Mouse (Mus musculus): ENCODE results near the gene Ssc4d. TPM values are rescaled to one million over a fixed set of nuclear protein-coding genes. Genes with fewer than 3 reads are reported as not detected.

Ssc4d gene
- total and polyA plus RNA-seq, 3 experiments, result 1.9 to 2.9 (median 2.0) TPM

DNA sequence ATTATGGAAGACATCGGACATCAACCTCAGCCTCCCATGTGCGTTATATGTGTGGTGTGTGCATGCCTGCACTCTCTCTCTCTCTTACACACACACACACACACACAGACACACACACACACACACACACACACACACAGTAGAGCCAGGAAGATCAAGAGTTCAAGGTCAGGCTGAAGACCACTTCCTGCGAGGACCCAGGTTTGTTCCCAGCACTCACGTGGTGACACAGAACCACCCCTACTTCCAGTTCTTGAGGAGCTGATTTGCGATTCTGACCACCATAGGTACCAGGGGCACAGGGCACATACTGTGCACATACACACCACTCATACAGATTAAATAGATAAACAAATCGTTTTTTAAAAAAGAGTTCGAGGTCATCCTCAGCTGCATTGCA is 2.5 kb downstream of the Ssc4d start:
- no peak for DNase-seq (ENCODE audit: extremely low read depth)
- H3K27ac ChIP-seq (ENCODE audit: insufficient read depth, low read depth), result no peak overlapping the region
- TF ChIP-seq POLR2AphosphoS2 (IDR thresholded peaks at IDR 0.05; ENCODE audit: low read depth, low read length) (no peak), ELF1 (IDR thresholded peaks at IDR 0.05; ENCODE audit: low read depth, low read length) (no peak), USF2 (conservative IDR thresholded peaks at IDR 0.05; ENCODE audit: low read depth, low read length) (no peak), TCF12 (IDR thresholded peaks at IDR 0.05; ENCODE audit: low read depth, low read length) (no peak), CHD1 (IDR thresholded peaks at IDR 0.05; ENCODE audit: low read depth, low read length) (no peak), MYC (IDR thresholded peaks at IDR 0.05; ENCODE audit: low read depth, low read length) (no peak), HCFC1 (IDR thresholded peaks at IDR 0.05; ENCODE audit: low read depth, low read length) (no peak)
- H3K9ac ChIP-seq (ENCODE audit: insufficient read depth, low read depth), result no peak overlapping the region
- in situ Hi-C loops (cut with MboI; ENCODE audit: low pct_ligation_motif_present, low pct_unique_long_range_greater_than_20kb, low sequenced_read_pairs), result no loop called here
- no peaks in the 10 kb centered on the region for H3K79me2 ChIP-seq (replicated peaks; ENCODE audit: control insufficient read depth, extremely low read depth, insufficient read depth, poor library complexity, severe bottlenecking)
- H3K4me2 ChIP-seq (ENCODE audit: insufficient read depth, low read depth, poor library complexity, severe bottlenecking), result no peak overlapping the region
- peaks cover 3 to 7% of the 10 kb centered on the region in 2 experiments; a peak in 2 of 4 replicates for H3K4me1 ChIP-seq (ENCODE audit: control insufficient read depth in 1 of 2, insufficient read depth in 2 of 2)
- no peaks in the 10 kb centered on the region for H3K36me3 ChIP-seq (replicated peaks in 1 of 2; ENCODE audit: control insufficient read depth in 1 of 2, insufficient read depth in 1 of 2, low read length in 1 of 2)
- no peaks in the 10 kb centered on the region for H3K9me3 ChIP-seq (replicated peaks; ENCODE audit: low read length)
- H3K27me3 ChIP-seq (replicated peaks), result peaks cover 12% of the 10 kb centered on the region
- dilution Hi-C loops (cut with MboI; ENCODE audit: extremely low pct_ligation_motif_present, extremely low pct_unique_long_range_greater_than_20kb, low sequenced_read_pairs), result no loop called here
- no peak overlapping the region for H3K4me3 ChIP-seq (replicated peaks in 1 of 3; ENCODE audit: low read depth in 2 of 3, low read length in 2 of 3, poor library complexity in 1 of 3)

DNA sequence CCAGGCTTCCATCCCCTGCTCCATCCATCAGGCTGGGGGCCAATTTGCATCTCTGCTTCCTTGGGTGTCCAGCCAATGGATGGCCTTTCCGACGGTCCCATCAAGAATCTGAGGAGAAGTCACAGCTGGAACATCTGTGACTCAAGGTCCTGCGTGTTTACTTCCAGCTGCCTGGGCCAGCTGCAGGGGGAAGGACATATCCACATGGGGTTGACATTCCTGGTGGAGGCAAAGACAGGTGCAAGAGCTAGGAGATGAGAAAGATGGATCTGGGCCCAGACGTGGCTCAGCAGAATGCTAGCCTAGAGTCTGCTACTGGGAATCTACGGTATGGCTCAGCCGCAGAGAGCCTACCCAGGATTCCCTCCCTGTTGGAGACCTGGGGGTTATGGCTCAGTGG is 4.1 kb downstream of the Ssc4d start:
- no peak for DNase-seq (ENCODE audit: extremely low read depth)
- Histone ChIP-seq H3K4me1 (ENCODE audit: control insufficient read depth in 1 of 2, insufficient read depth in 2 of 2) (peaks cover 4 to 6% of the 10 kb centered on the region in 2 experiments; a peak in 1 of 4 replicates), H3K27ac (ENCODE audit: insufficient read depth, low read depth) (no peak overlapping the region), H3K79me2 (replicated peaks; ENCODE audit: control insufficient read depth, extremely low read depth, insufficient read depth, poor library complexity, severe bottlenecking) (no peaks in the 10 kb centered on the region), H3K27me3 (replicated peaks) (peaks cover 13% of the 10 kb centered on the region), H3K4me3 (replicated peaks in 1 of 3; ENCODE audit: low read depth in 2 of 3, low read length in 2 of 3, poor library complexity in 1 of 3) (no peak overlapping the region), H3K4me2 (ENCODE audit: insufficient read depth, low read depth, poor library complexity, severe bottlenecking) (no peak overlapping the region), H3K36me3 (replicated peaks in 1 of 2; ENCODE audit: control insufficient read depth in 1 of 2, insufficient read depth in 1 of 2, low read length in 1 of 2) (no peaks in the 10 kb centered on the region), H3K9me3 (replicated peaks; ENCODE audit: low read length) (no peaks in the 10 kb centered on the region), H3K9ac (ENCODE audit: insufficient read depth, low read depth) (no peak overlapping the region)
- dilution Hi-C loops (cut with MboI; ENCODE audit: extremely low pct_ligation_motif_present, extremely low pct_unique_long_range_greater_than_20kb, low sequenced_read_pairs), result no loop called here
- in situ Hi-C loops (cut with MboI; ENCODE audit: low pct_ligation_motif_present, low pct_unique_long_range_greater_than_20kb, low sequenced_read_pairs), result no loop called here
- TF ChIP-seq POLR2A (IDR thresholded peaks at IDR 0.05; ENCODE audit: low read depth, low read length) (no peak), MAZ (IDR thresholded peaks at IDR 0.05; ENCODE audit: low read depth, low read length) (no peak), MAFK (IDR thresholded peaks at IDR 0.05; ENCODE audit: insufficient replicate concordance, low read length) (no peak), CHD1 (IDR thresholded peaks at IDR 0.05; ENCODE audit: low read depth, low read length) (no peak), IRF4 (IDR thresholded peaks at IDR 0.05; ENCODE audit: low read depth, low read length) (no peak), RAD21 (IDR thresholded peaks at IDR 0.05; ENCODE audit: low read depth, low read length) (no peak), HCFC1 (IDR thresholded peaks at IDR 0.05; ENCODE audit: low read depth, low read length) (no peak), MXI1 (IDR thresholded peaks at IDR 0.05; ENCODE audit: low read depth, low read length) (no peak), ETS1 (conservative IDR thresholded peaks at IDR 0.05; ENCODE audit: low read depth, low read length) (no peak), PAX5 (IDR thresholded peaks at IDR 0.05; ENCODE audit: low read length) (no peak), SIN3A (IDR thresholded peaks at IDR 0.05; ENCODE audit: low read length) (no peak), NELFE (IDR thresholded peaks at IDR 0.05; ENCODE audit: low read depth, low read length) (no peak), EP300 (IDR thresholded peaks at IDR 0.05; ENCODE audit: low read length) (no peak), MEF2A (IDR thresholded peaks at IDR 0.05; ENCODE audit: borderline replicate concordance, low read depth, low read length) (no peak), CTCF (conservative IDR thresholded peaks at IDR 0.05 in 1 of 2, IDR thresholded peaks at IDR 0.05 in 1 of 2; ENCODE audit: low read depth in 2 of 2, low read length in 2 of 2) (no peak), TBP (conservative IDR thresholded peaks at IDR 0.05; ENCODE audit: low read depth, low read length) (no peak), ZMIZ1 (IDR thresholded peaks at IDR 0.05; ENCODE audit: low read depth, low read length) (no peak), ELF1 (IDR thresholded peaks at IDR 0.05; ENCODE audit: low read depth, low read length) (no peak), NRF1 (IDR thresholded peaks at IDR 0.05; ENCODE audit: low read depth, low read length) (no peak)
